Mouse (Mus musculus) embryo, embryonic 11.5 days (tissue): Measurements from ENCODE around the gene Mmab.
A peak's percentile ranks its signal among the peaks of the same experiment; 100 is the strongest.

Source experiments
- DNase-seq: peaks from one replicate; pipeline ENCODE4 v3.0.0-alpha.2; 2012; ENCODE audit warnings: low read depth, low spot score

Gene Mmab

DNA sequence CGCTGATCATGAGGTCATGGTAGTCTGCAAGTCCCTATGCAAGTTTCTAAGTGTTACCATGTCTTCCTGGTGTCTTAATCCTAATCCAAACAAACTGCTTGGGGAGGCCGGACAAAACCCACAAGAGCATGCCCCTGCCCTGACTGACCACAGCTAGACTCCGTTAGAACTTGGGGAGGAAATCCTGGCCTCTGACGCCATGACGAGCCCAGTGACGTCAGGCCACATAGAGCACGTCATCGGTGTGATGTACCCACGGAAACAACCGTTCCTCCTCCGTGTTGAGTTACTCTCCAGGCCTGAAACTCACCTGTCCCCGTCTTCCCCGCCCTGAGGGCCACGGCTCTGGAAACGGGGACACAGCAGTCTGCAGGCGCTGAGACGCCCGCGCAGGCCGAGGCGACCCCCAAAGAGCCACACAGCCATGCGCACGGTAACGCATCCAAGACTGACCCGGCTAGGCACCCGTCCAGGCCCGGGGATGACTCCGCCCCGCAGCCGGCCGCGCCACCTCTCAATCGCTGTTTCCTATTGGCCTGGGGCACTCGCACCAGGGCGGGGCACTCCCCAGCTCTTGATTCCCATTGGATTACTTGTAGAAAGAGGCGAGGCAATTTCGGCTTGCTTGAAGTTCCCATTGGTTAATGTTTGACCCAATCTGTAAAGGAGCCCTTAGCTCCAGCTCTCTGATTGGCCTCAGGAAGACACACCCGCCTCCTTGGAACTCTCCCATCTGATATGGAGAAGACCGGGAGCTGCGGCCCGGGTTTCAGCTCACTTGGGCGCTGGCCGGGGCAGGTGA is at the start of gene Mmab, which contains the start of gene Mvk:
Gene Mmab, minus strand, starts transcription at position 495 of the 802 bp plus-strand sequence.
Gene Mvk, plus strand, starts transcription at position 704 of the 802 bp plus-strand sequence.
- DNase-seq: peak; percentile 94

DNA sequence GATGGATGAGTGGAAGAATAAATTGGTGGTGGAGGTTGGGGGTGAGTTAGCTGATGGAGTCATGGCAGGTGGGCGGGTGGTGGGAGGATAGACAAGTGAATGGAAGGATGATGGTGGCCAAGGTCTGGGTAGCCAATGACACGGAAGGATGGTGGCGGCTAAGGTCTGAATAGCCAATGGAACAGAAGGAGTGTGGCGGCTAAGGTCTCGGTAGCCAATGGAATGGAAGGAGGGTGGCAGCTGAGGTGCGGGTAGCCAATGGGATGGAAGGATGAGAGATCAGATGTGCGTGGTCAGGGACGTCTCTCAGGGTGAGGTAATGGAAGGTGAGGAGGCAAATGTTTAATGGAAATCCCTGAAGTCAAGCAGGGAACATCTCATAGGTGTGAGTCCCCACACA is 46.4 kb upstream of the Mmab start:
- no peak for DNase-seq

DNA sequence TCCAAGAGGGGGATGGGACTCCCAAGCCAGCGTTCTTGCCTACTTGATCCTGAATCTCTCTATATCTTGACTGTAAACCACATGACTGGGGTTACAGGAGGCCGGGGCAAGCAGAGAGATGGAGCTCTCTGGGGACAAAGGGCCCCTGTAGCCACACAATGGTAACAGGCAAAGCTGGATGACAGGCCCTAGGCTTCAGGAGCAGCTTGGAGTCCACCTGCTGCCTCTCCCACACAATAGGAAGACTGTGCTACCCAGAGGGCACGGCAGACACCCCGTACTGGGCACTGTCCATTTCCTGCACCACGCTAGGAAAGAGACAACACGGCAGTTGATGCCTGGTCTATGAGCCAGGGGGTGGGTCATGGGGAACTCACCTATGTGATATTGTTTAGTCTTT is 45.7 kb upstream of the Mmab start:
- DNase-seq: no peak

DNA sequence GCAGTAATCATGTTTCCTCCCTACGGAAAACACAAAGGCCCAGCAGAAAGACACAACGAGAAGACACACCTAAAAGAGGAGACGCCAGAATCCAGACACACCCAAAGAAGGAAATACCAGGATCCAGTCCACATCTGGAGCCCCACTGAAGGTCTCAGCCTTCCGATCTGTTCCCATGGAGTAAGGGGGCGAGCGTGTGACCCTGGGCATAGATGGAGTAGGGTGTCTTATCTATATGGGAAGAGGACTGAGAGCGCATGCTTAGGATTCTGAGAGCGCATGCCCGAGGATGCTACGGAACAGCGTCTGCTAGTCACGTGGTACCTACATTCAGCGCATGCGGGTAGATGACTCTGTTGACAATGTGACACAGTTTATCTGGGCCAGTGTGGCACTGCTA is 41.8 kb upstream of the Mmab start:
- no peak for DNase-seq

DNA sequence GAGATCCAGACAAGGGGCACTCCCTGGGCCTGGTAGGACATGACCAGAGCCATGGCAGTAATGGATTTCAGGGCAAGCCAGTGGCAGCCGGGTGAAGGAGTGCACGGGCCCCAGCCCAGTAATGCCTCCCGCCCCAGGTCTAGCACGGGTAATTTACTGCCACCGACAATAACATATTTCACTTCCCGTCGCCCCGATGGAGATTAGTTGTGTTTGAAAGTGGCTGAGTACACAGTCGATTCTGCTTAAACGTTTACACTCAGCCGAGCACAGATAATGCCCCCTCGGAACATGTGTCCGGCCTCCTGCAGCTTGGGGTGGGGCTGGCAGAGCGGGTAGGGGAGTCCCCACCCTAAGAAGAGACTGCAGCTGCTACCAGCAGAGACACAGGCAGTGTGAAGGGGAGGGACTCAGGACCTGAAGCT is 38.7 kb upstream of the Mmab start:
- DNase-seq: no peak

DNA sequence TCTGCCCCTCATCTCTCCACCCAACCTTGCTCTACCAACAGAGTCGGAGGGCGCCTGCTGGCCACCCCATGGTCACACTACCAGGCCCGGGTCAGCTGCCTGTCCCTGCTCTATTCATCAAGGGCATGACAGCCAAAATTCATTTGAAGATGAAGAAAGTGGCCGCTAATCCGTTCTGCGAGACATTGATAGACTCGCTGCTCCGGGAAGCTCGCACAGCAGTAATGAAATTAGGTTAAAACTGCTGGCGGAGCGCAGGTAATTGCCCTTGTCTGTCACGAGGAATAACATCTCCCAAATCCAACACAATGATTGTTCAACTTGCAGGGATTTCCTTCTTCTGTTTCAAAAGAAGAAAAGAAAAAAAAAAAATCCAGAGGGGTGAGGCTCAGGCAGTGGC is 34.4 kb upstream of the Mmab start:
- DNase-seq: no peak

DNA sequence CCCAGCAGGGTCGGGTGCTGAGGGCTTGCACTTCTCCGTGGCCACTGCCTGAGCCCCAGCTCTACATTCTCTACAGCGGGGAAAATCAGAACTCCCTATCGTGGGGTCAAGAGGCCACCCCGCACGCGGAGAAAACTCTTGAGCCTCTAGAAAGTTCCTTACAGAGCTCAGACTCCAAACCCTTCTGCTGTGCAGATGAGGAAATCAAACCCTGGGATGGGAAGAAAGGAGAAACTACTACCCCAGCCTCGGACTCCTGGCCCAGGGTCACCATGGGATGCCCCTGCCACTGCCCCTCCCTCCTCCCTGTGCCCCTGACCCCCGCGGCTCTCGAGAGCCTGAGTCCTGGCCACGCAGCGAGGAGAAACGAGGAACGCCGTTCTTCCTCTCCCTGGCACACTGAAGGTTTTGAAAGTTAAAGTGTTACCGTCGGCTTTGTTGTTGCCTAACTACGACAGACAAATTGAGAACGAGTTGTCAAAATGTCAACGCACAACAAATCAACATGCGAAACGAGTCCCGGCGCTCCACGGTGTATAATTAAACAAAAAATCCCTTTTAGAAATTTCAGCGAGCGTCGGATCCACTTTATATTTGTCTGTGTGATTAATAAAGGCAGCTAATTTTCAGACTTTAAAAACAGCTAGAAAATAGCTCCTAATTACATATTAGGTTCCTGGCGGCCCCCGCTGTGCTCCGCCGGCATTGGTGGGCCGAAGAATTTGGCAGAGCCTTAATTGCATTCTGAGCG is 31.1 kb upstream of the Mmab start:
- no peak for DNase-seq

DNA sequence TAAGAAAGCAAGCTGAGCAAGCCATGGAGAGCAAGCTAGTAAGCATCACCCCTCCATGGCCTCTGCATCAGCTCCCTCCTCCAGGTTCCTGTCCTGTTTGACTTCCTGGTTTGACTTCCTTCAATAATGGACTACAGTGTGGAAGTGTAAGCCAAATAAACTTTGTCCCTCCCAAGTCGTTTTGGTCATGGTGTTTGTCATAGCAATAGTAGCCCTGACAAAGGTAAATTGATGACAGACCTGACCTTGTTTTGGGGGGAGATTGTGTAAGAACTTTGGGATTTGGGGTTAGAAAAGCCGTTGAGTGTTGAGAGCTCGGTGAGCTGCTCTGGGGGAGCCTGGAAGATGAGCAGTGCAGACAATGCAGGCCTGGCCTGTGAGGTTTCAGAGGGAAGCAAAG is 26.5 kb upstream of the Mmab start:
- DNase-seq: no peak

DNA sequence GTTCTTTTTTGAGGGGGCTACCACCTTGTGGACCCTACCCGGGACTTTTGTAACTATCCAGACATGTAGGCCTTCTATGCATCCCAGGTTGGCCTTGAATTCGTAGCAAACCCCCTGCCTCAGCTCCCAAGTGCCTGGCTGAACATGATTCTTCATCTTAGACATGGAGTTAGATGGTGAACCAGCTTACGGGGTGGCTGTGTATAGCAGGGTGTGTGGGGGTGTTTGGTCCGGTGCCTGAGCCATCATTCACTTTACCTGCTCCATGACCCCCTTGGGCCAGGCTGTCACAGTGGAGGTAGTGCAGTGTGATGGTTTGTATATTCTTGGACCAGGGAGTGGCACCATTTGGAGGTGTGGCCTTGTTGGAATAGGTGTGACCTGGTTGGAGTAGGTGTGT is 24.1 kb upstream of the Mmab start:
- no peak for DNase-seq

DNA sequence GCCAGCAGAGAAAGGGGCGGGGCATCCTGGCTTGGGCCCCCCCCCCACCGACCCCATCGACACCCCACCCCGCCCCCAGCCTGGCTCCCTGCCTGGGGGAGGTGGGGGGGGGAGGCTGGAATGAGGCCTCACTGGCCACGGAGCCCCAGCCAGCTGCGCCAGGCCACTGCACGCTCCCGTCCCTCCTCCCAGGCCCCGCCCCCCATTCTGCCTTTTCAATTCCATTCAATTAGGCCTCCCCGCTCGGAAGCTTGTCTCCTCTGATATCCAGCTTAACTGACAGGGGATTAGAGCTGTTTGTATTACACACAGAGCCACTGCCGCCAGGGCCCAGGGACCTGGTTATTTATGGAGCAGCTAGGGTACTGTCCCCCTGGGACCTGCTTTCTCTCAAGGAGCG is 23.6 kb upstream of the Mmab start:
- DNase-seq: peak; percentile 82

DNA sequence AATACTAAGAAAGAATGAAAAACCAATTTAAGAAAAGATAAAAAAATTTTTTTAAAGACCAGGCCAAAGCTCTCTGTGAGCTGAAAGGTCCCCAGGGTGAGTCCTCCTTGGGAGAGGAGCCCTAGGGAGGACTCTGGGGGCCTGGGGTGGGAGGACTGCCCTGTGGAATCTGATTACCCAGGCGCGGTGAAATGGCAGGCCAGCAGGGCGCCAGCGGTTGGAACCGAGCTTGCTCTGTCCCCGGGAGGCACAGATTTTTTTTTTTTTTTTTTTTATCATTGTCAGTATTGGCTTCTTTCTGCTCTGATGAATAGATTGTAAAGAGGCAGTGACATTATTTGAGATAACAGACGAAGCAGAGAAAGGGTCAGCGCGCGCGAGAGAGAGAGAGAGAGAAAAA is 23.2 kb upstream of the Mmab start:
- DNase-seq: no peak

DNA sequence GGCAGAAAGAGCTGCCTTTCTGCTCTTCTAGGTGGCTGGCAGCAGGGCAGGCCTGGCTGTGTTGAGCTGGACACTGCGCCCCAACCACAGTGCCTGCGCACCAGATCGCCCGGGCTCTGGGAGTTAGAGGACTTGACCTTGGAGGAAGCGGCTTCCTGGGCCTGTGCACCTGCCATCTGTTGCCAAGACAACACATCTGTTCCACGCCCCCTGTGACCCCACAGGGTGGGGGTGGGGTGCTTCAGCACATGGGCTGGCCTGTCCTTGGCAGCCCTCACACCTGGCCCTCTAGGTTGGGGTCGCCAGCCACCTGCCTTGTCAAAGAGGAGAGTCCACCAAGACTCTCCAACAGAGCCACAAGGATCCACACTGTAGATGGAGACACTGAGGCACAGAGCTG is 21.8 kb upstream of the Mmab start:
- DNase-seq: no peak

DNA sequence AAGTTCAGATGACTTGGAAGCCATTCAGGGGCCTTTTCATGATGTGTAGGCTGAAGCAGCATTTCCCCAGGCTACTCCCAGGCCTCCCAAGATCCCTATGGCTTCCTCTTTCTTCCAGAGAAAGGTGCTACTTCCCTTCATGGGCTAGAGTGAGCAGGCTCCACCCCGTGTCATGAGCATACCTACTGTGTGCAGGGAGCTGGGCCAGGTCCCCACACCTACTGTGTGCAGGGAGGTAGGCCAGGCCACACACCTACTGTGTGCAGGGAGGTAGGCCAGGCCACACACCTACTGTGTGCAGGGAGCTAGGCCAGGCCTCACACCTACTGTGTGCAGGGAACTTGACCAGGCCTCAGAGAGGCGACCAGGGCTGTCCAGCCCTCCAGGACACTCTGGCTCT is 20.7 kb upstream of the Mmab start:
- DNase-seq: no peak

DNA sequence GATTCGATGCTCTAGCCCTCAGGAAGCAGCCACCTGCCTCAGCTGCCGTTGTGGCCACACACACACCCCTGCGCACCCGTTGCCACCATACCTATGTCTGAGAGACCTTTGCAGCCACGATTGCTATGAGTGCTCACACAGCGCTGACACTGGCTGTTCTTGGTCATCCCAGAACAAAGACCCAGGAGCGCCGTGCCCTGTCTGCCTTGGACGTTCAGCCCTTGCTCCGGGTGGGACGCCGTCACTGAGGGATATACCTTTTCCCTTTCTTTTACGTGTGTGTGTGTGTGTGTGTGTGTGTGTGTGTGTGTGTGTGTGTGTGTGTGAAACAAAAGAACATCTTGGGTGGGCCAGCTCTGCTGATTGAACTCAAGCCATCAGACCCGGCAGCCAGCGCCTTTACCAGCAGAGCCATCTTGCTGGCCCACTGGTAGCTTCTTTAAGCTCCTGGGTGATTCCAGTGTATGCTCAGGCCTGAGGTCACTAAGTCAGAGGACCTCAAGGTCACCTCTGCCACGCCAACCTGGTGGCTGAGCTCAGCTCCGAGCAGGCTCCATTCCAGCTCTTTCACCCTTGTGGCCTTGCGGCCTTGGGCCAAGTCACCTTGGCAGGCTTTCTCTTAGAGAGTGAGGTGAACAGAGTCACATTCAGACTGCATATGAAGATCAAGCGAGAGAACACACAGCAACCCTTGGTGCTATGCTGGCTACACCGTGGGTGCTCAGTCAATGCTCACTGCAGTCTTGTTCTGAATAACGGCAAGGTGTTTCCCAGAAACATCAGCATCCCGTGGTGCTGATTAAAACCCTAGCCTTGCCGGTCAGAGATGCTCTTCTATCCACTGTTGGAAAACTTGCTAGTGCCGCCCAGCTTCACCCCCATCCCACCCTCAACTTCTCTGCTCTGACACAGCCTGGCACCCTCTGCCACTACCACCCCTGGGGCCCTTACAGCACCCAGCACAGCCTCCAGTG is 18.5 kb upstream of the Mmab start:
- DNase-seq: no peak

DNA sequence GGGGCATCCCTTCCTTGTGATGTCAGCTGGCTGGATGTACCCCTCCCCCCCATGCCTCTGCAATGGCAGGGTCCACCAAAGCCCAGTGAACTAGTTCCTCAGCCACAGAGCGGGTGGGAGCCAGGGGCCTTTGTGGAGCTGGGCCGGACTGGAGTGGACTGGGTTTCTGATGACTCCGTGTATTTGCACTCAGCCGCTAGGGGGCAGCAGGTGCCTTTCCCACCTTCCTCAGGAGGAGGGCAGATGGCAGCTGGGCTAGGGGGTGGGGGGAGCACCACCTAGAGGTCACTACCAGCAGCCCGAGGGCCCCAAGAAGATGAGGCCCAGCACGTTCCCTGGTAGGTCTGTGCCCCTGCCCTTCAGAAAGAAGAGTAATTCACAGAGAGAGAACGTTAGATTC is 17.4 kb upstream of the Mmab start:
- DNase-seq: peak; percentile 74

DNA sequence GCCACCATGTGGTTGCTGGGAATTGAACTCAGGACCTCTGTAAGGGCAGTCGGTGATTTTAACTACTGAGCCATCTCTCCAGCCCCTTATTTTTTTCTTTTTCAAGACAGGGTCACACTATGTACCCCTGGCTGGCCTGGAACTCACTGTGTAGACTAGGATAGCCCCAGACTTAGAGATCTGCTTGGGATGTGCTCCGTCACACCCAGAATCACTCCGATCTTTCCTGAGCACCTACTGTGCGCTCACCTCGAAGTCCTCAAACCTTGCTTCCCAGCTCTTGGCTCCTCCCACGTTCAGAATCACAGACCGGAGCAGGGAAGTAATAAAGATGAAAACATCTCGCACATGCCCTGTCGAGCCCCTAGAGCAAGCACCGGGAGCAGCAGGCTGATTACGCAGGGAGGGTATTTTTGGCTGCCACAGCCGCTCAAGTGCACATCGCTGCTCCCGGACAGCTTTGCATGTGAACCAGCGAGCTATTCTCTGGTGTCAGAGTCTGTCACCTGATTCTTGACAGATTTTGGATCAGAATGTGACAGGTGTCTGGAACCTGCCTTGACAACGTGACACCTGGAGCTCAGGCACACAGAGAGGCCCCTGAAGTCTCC is 13.2 kb upstream of the Mmab start:
- DNase-seq: no peak

DNA sequence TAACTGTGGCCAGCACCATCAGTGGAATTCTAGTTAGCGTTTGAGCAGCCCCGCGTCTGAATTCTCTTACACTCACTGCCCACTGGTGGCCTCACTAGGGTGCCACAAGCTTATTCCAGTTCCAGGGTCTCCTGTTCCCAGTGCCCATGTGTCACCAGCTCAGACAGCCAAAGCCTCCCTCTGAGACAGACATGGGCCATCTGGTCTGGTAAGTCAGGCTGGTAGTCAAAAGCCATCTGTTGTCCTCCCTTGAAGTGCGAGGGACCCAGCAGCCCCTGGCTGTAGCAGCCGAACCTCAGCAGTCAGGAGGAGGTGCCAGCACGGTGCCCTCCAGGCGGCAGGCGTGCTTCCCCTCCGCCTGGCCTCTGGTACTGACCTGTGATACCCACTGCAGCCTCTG is 12.4 kb upstream of the Mmab start:
- DNase-seq: no peak

DNA sequence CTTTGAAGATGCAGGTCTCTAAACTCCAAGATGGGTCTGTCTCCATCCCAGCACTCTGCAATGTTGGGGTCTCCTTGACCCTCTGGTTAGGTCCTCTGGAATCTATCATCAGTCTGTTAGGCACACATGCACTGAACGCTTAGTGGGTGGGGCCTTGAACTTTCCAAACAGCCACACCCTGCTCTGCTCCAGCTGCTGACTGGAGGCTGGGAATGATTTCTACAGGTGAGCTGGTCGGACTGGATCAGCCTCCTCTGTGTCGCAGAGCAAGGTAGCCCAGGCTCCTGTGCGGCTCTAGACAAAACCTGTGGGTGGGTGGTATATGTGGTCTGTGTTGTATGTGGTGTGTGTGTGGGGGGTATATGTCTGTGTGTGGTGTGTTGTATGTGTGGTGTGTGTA is 5.2 kb upstream of the Mmab start:
- no peak for DNase-seq

DNA sequence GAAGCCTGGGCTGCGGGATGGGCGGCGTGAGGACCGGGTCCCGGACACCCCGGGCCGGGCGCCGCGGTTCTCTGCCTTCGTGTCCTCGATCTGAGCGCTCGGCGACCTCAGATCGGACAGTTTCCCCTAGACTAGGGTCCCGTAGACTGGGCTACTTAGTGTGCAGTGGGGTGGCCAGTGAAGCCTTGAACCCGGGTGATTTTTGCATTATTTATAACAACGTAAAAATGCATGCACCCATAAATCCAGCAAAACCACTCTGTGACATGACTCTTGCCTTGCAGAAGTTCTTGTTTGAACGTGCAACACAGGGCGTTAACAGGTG is 470 bp upstream of the Mmab start:
- no peak for DNase-seq

DNA sequence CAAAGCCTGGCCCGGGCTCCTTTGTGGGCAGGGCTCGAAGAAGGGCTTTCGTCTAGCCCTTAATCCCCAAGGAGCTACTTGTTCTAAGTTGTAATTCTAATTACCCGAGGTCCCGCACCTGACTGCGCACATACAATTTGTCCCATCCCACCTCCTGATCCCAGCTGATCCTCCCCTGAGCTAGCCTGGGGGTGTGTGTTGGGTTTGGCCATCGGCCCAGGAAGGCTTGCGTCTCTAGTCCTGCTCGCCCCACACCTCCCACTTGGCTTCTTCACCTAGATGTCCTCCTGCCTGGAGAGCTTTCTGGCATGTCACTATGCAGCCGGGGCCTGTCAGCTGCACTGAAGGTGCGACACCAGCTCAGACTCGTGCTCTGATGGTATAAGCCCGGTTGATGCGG is 8.3 kb downstream of the Mmab start:
- DNase-seq: no peak

DNA sequence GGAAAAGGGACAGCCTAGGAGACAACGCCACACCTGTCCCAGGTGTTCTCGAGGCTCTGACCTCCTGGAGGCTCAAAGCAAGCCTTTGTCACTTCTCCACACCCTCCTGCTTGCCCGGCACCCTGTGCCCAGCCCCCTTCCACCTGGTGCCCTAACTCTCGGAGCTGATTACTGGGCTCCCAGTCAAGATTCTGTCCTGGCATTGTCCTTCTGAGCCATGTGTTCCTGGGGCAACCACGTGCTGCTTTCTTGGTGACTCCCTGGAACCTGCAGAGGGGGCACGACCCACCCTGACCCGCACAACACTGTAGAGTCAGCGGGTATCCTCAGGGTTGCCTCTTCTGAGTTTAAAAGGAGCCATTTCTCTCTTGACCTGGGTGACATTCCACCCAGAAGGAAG is 9.5 kb downstream of the Mmab start:
- no peak for DNase-seq

DNA sequence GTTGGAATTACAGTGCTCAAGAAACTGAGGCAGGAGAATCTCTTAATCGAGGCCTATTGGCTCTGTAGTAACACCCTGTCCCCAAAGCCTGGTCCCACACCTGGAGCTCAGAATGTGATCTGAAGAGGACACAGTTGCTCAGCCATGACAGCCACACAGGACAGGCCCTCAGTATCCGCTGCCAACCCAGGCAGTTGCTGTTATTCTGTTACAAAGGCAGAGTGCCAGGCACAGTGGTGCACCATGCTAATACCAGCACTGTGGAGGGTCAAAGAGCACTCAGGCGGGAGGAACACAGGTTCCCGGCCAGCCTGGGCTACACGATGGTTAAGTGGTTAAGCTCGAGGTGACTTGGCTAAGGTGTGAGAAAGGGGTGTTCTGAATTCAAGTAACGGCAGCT is 14.1 kb downstream of the Mmab start:
- DNase-seq: no peak
